Mouse (Mus musculus) adrenal gland, adult 2 months (tissue): ENCODE measurements around the gene Apoc2. TPM values are rescaled to one million over a fixed set of nuclear protein-coding genes. Genes with fewer than 3 reads are reported as not detected.

ENCODE experiments used
- DNase-seq: peaks from one replicate; pipeline ENCODE4 v3.0.0; 2021
- long read RNA-seq: library from polyadenylated mRNA; stranded (forward); transcript quantifications from one replicate; pipeline ENCODE4 v2.0.0, GENCODE M21; 2021
- polyA plus RNA-seq: library from polyadenylated mRNA; depleted of rRNA; stranded (reverse); fragments of >200 nt; gene quantifications from 2 replicates; pipeline ENCODE4 v1.2.3, GENCODE M21; 2012; rRNA removed
- total RNA-seq, 2 experiments: library from RNA; stranded (reverse); gene quantifications; 2 replicates each; pipeline ENCODE4 v1.2.3; 2021

Apoc2 gene
- total RNA-seq: 1 to 10 TPM in 1 of 2 experiments, not detected in 1; 3.1 TPM
- polyA plus RNA-seq: 0.28 TPM in 1 of 2 replicates, not detected in the other
- long read RNA-seq, partial matches to known transcripts: 0 of 1 reads
- long read RNA-seq, other reads (novel, unspliced or antisense): 1 of 1 reads

- no peak for DNase-seq
Measured at GRCm38 (mm10) chr7:19677872-19678271, at the start of gene Apoc2. Gene Apoc2, minus strand, starts transcription at chr7:19677941.

- DNase-seq: no peak
Measured at GRCm38 (mm10) chr7:19726541-19726940, 48.8 kb upstream of the Apoc2 start.

DNA sequence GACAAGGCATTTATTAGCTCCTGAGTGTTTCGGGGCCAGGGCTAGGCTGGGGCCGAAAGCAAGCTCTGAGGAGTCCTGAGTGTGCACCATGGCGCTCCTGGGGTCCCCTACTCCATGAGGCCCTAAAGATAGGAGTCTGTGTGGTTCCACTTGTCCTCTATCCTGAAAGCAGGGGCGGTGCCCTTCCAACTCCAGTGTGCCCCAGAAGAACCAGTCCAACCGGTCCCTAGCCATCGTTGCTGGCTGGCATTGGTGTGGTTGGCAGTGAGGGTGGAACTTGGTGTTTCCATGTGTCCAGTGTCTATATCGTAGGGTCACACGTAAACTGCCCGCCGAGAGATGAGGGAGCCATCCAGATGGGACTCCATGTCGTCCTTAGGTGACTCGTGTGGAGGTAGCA is 46.4 kb upstream of the Apoc2 start:
- DNase-seq: no peak

DNA sequence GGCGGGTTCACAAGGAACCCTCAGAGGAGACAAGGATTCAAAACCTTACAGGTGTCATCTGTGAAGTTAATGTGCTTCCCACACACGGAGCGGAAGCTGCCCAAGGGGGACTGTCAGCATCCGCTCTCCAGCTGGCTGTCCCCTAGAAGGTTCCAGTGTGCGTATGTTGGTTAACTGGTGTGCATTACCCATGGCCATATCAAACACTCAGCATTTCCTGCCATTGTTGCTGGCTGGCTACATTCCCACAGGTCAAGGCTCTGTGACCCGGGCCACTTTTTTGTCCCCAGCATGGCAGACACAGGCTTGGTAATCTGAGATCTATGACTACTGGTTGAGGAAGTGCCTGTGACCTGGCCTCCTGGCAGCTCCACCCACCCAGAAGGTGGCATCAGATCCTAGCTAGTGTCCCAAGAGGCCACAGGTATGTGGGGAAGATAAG is 45.0 kb upstream of the Apoc2 start:
- peak; percentile 81 for DNase-seq

- no peak for DNase-seq
Measured at GRCm38 (mm10) chr7:19719200-19719599, 41.5 kb upstream of the Apoc2 start.

- DNase-seq: no peak
Measured at GRCm38 (mm10) chr7:19718297-19718952, 40.7 kb upstream of the Apoc2 start.

DNA sequence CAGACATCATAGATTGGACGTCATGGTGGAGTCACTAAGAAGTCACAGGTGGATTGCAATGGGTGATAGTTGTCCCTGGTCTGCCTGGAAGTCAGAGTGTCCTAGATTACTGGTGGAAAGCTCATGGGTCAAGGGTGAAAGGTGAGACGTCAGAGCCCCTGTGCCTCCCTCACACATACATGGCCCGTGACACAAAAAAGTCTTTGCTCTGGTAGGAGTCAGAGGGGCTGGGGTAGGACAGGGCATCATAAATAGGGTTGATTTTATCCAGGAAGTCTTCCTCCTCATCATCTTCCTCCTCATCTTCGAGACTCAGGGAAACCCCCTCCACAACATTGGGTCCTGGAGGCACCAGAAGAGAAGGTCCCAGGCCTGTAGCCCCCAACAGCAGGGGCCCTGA is 39.6 kb upstream of the Apoc2 start:
- DNase-seq: no peak

- no peak for DNase-seq
Measured at GRCm38 (mm10) chr7:19716822-19717221, 39.1 kb upstream of the Apoc2 start.

- no peak for DNase-seq
Measured at GRCm38 (mm10) chr7:19716055-19716682, 38.4 kb upstream of the Apoc2 start.

- DNase-seq: peak; percentile 99
Measured at GRCm38 (mm10) chr7:19715239-19716054, 37.7 kb upstream of the Apoc2 start, which contains the start of gene Tomm40. Gene Tomm40, minus strand, starts transcription at chr7:19715438.

GRCm38 (mm10) chr7:19714836-19715235 is 37.1 kb upstream of the Apoc2 start:
- no peak for DNase-seq

GRCm38 (mm10) chr7:19713598-19713997 is 35.9 kb upstream of the Apoc2 start:
- no peak for DNase-seq

DNA sequence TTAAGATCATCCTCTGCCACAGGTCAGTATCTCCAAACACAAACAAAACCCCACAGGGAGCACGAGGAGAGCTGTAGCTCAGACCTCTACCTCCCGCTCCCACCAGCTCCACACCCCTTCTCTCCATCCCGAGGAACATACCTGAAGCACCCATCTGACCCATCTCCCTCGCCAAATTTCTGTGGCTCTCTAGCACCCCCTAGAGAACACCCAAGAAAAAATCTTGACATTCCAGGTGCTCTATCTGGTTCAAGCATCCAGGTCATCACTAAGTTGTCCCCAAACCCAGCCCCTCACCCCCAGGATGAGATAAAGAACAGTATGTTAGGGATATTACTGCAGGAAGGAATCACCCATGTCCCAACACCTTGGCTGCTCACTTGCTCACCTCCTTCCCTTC is 35.5 kb upstream of the Apoc2 start:
- no peak for DNase-seq

DNA sequence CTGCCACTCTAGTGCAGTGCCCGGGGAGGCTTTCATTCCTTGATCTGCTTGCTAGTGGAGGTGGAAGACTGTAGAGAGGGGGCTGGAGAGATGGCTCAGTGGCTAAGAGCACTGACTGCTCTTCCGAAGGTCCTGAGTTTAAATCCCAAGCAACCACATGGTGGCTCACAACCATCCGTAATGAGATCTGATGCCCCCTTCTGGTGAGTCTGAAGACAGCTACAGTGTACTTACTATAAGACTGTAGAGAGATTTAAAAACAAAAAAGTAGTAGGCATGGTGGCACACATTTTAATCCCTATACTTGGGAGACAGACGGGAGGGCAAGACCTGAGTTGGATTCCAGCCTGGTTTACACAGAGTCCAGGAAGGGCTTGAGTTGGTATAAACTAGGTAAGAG is 34.7 kb upstream of the Apoc2 start:
- DNase-seq: no peak

GRCm38 (mm10) chr7:19710650-19711049 is 32.9 kb upstream of the Apoc2 start:
- DNase-seq: no peak

DNA sequence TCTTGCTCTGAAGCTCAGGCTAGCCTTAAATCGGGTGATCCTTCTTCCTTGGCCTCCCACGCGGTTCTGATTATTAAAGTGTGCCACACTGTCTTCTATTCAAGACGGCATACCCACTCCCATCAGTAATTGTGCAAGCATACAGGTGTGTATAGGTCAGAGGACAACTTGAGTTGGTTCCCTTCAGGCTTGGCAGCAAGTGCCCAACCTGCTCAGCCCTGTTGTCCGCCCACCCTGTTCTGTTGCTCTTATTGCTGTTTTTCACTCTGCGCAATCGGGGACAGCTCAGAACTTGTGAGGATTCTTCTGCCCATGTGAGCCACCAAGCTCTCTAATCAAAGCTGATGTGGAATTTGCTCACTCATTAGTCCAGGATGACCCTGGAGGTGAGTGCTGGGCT is 27.5 kb upstream of the Apoc2 start:
- no peak for DNase-seq

- no peak for DNase-seq
Measured at GRCm38 (mm10) chr7:19704475-19704874, 26.7 kb upstream of the Apoc2 start.

DNA sequence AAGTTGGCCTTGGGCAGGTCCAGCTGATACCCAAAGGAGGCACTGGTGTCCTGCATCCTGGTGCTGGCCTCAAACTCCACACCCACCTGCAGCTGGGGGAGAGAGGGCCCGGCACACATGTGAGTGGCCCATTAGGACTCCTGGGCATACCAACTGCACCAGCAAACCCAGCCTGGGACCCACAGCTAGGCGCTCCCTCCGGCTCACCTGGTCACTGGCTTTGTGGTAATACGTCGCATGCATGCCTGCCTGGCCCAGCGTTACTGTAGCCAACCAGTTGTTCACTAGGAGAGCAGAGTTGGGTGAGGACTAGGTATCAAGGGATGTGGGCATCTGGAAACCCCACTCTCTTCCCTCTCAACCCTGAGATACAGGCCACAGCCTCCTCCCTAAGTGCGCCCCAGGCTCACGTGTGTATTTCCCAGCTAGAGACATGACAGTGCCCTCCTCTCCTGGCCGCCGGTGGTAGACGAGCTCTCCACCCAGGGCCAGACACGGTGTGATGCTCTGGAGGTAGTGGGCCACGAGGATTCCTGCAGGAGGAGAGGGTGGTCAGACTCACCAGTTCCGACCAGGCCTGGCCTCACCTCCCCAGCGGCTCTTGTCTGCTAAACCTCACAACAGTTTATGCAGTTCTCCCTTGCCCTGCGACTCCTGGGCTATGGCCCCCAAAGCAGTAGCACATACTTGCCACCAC is 25.3 kb upstream of the Apoc2 start:
- DNase-seq: no peak

DNA sequence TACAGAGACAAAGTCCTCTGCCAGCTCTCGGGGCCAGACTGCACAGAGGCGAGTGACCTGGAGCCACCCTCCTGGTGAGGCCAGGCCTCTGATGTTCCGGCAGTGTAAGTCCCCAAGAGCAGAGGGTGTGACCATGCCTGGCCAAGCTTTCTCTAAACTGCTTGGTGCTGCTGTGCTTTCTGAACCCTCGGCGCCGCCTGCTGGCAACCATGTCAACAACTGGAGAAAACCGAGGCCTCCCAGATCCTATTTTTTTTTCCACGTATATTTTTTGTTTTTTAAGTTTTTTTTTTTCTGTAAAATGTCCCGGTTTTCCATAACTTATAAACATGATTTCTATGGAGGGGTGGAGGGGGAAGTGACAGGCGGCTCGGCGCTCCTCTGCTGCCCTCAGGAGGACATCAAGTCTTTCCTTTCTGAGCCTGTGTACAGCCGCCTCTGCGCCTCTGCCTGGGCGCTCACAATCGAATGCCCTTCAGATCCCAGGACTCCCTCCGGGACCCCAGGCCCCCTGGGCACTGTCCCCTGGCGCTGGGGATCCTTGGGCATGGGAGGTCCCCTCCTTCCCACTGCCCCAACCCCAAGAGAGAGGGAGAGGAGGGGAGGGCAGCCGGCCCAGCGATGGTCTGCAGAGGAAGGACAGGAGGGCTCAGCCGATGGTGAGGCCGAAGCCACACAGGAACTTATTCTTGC is 23.5 kb upstream of the Apoc2 start:
- DNase-seq: peak; percentile 82

GRCm38 (mm10) chr7:19700299-19701068 is 22.7 kb upstream of the Apoc2 start:
- no peak for DNase-seq

- DNase-seq: no peak
Measured at GRCm38 (mm10) chr7:19699827-19700148, 22.0 kb upstream of the Apoc2 start.
